Mouse (Mus musculus): ENCODE results near the gene Smim14.

Smim14 gene

DNA sequence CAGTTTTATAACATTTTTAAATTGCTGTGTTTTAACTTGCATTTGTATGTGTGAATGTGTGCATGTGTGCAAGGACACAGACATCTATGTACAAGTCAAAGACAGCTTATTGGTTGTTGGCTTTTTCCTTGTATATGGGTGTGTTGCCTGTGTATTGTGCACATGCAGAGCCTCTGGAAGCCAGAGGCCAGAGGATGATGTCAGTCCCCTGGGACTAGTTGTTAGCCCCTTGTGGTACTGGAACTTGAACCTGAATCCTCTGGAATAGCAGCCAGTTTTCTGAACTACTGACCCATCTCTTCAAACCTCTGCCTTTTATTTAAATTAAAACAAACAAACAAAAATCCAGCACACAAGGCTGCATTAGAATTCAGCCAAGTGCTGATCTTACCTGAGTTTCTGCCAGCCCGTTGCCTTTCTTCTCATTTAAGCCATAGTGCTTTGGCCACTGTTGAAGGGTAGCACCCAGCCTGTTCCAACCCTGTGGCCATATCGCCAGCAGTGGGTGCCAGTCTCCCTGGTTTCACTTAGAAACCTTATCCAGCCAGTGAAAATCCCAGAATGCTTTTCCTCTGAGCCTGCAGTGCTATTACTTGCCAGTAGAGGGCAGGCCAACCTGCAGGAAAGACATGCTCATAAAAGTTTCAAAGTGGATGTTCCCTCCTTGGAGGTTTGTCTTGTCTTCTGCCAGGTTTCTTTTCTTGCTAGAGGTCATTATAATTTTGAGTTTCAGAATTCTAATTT is 135.6 kb downstream of the Smim14 start:
- DNase-seq = peak; percentile 77 to 89
